Mouse (Mus musculus) retina, postnatal 7 days (tissue): ENCODE measurements at regions not wholly inside any gene's neighbourhood (a gene's known extent, or its start where the extent isn't known, plus 50 kb on each side); places are given as distances from the start of the nearest gene placed in this dataset.
A peak's percentile ranks its signal among the peaks of the same experiment; 100 is the strongest.

ENCODE experiments used
- DNase-seq: peaks from one replicate; pipeline ENCODE4 v3.0.0-alpha.2; 2012; ENCODE audit warnings: low read depth, low spot score

- no peak for DNase-seq
These were observed 137.0 kb upstream of the Irs2 start for GRCm38 (mm10) chr8:11145251-11145650.

GRCm38 (mm10) chr8:11140566-11140965 lies 132.3 kb upstream of the Irs2 start:
- no peak for DNase-seq

GRCm38 (mm10) chr8:11139294-11139693 lies 131.0 kb upstream of the Irs2 start:
- no peak for DNase-seq

- no peak for DNase-seq
These were observed 130.2 kb upstream of the Irs2 start for GRCm38 (mm10) chr8:11138302-11139020.

GRCm38 (mm10) chr8:11136566-11136965 lies 128.3 kb upstream of the Irs2 start:
- no peak for DNase-seq

GRCm38 (mm10) chr8:11135135-11135534 lies 126.9 kb upstream of the Irs2 start:
- no peak for DNase-seq

- no peak for DNase-seq
These were observed 126.3 kb upstream of the Irs2 start for GRCm38 (mm10) chr8:11134562-11134961.

- no peak for DNase-seq
These were observed 110.9 kb upstream of the Irs2 start for GRCm38 (mm10) chr8:11119030-11119634.

- peak; percentile 9 for DNase-seq
These were observed 108.3 kb upstream of the Irs2 start for GRCm38 (mm10) chr8:11116534-11116933.

GRCm38 (mm10) chr8:11115210-11115609 lies 107.0 kb upstream of the Irs2 start:
- DNase-seq, result no peak

- DNase-seq, result no peak
These were observed 106.3 kb upstream of the Irs2 start for GRCm38 (mm10) chr8:11114531-11114930.

- no peak for DNase-seq
These were observed 104.8 kb upstream of the Irs2 start for GRCm38 (mm10) chr8:11112908-11113532.

- DNase-seq, result no peak
These were observed 103.7 kb upstream of the Irs2 start for GRCm38 (mm10) chr8:11111987-11112386.

GRCm38 (mm10) chr8:11107435-11107834 lies 99.2 kb upstream of the Irs2 start:
- DNase-seq, result no peak

- no peak for DNase-seq
These were observed 98.8 kb upstream of the Irs2 start for GRCm38 (mm10) chr8:11107021-11107420.

- no peak for DNase-seq
These were observed 95.7 kb upstream of the Irs2 start for GRCm38 (mm10) chr8:11103745-11104607.

- DNase-seq, result no peak
These were observed 92.1 kb upstream of the Irs2 start for GRCm38 (mm10) chr8:11100310-11100709.

GRCm38 (mm10) chr8:11099591-11099855 lies 91.3 kb upstream of the Irs2 start:
- DNase-seq, result no peak

- DNase-seq, result no peak
These were observed 90.7 kb upstream of the Irs2 start for GRCm38 (mm10) chr8:11098790-11099590.

- DNase-seq, result no peak
These were observed 90.0 kb upstream of the Irs2 start for GRCm38 (mm10) chr8:11098228-11098778.

- no peak for DNase-seq
These were observed 89.6 kb upstream of the Irs2 start for GRCm38 (mm10) chr8:11097813-11098212.
